Comparison of ENCODE assay signal across 8 mouse cellular contexts in genomic region chr12:111653434-111653833, GRCm38 (mm10). TPM values are rescaled to one million over a fixed set of nuclear protein-coding genes. Genes with fewer than 3 reads are reported as not detected.
A peak's percentile ranks its signal among the peaks of the same experiment; 100 is the strongest.
DNase-seq lines count a peak whose midpoint lies in the region; ATAC-seq and TF ChIP-seq lines count a peak whose summit lies in the region.
"Had no signal": no experiment of that assay in that cellular context is flagged by ENCODE, and none has a peak within 500 bp of the region (broad histone marks: within the 10 kb centered on the region; RNA-seq: fewer than 3 reads in every experiment).

No protein-coding gene starts in this region.

- H3K9ac ChIP-seq in intestine, postnatal 0 days (ENCODE audit: low read depth, low read length), result no peak overlapping the region
- H3K9ac ChIP-seq: stomach, embryonic 15.5 days had no signal

- no peak overlapping the region for H3K4me2 ChIP-seq in intestine, postnatal 0 days (replicated peaks; ENCODE audit: low read depth)
- H3K4me2 ChIP-seq: stomach, embryonic 15.5 days had no signal

- no peaks in the 10 kb centered on the region for H3K9me3 ChIP-seq in intestine, postnatal 0 days (ENCODE audit: control insufficient read depth)
- H3K9me3 ChIP-seq: stomach, embryonic 15.5 days had no signal

- H3K27me3 ChIP-seq in intestine, postnatal 0 days (replicated peaks; ENCODE audit: control insufficient read depth, insufficient read depth, low read length), result no peaks in the 10 kb centered on the region
- H3K27me3 ChIP-seq: stomach, embryonic 15.5 days had no signal

- H3K27ac ChIP-seq in gastrocnemius, adult 2 months, result no peak overlapping the region
- no peak overlapping the region for H3K27ac ChIP-seq in intestine, postnatal 0 days (ENCODE audit: low read depth, low read length)
- H3K27ac ChIP-seq: stomach, embryonic 15.5 days had no signal

- no peak for TF ChIP-seq POLR2A in lung, adult 2 months (IDR thresholded peaks at IDR 0.05; ENCODE audit: borderline replicate concordance, extremely low read depth, low read depth, low read length)

- H3K4me1 ChIP-seq in intestine, postnatal 0 days (replicated peaks; ENCODE audit: control insufficient read depth, insufficient read depth, low read length), result no peaks in the 10 kb centered on the region
- H3K4me1 ChIP-seq in lung, adult 2 months (ENCODE audit: control insufficient read depth, insufficient read depth, low read length), result no peaks in the 10 kb centered on the region
- H3K4me1 ChIP-seq: stomach, embryonic 15.5 days had no signal

- intact Hi-C loops in gastrocnemius, adult 2 months (cut with DNase I), result no loop called here

- 35% methylated on average over 3 of the region's 3 CpGs for WGBS in intestine, postnatal 0 days
- 24% methylated on average over 3 of the region's 3 CpGs for WGBS in lung, adult 2 months

- TF ChIP-seq CTCF in gastrocnemius, adult 2 months (IDR thresholded peaks at IDR 0.05), result peak; percentile 92
- TF ChIP-seq CTCF in intestine, postnatal 0 days (IDR thresholded peaks at IDR 0.05; ENCODE audit: low read depth), result peak; percentile 94
- TF ChIP-seq CTCF in lung, adult 2 months (IDR thresholded peaks at IDR 0.05; ENCODE audit: insufficient read depth, low read length), result peak; percentile 90

- H3K36me3 ChIP-seq in intestine, postnatal 0 days (ENCODE audit: control insufficient read depth, insufficient read depth), result peaks cover 59% of the 10 kb centered on the region

- DNase-seq in MN1 (ENCODE audit: low spot score), result peak; percentile 56
- peak; percentile 81 to 88 for DNase-seq in cerebellum, postnatal 25 days
- DNase-seq in gastrocnemius, adult 2 months, result peak; percentile 72
- peak; percentile 61 for DNase-seq in lung, adult 2 months
- peak; percentile 73 for DNase-seq in retina, postnatal 7 days (ENCODE audit: low read depth, low spot score)

- H3K4me3 ChIP-seq in gastrocnemius, adult 2 months, result no peak overlapping the region
- no peak overlapping the region for H3K4me3 ChIP-seq in intestine, postnatal 0 days (ENCODE audit: low read depth, low read length)
- no peak overlapping the region for H3K4me3 ChIP-seq in lung, adult 2 months (replicated peaks; ENCODE audit: extremely low read depth, low read depth, low read length)
- H3K4me3 ChIP-seq: stomach, embryonic 15.5 days had no signal

- ATAC-seq in CD4-positive, CD25-positive, alpha-beta regulatory T cell, adult 4 months, result peak; percentile 80
- peak; percentile 25; the same call in 1 of the 2 replicates for ATAC-seq in intestine, postnatal 0 days

RNA-seq across cellular contexts. Expression of gene Ckb, which starts 18.7 kb away (rescaled TPM):
- polyA plus RNA-seq in CD4-positive, CD25-positive, alpha-beta regulatory T cell, adult 4 months (2017; shearing (Covaris generic)), result 10 to 100 TPM; 24.1 to 30.0 TPM
- 10 to 100 TPM in 1 of 2 experiments, 1 to 10 TPM in 1; 6.7 to 10.8 TPM for total RNA-seq in gastrocnemius, adult 2 months (2021)
- polyA plus RNA-seq in intestine, postnatal 0 days (2015; fragmentation: Nextera tagmentation; extraction: Ambion mirVana), result 628 and 645 TPM in 2 replicates
- polyA plus RNA-seq in lung, adult 2 months (2012; rRNA removed), result 261 and 274 TPM in 2 replicates

RNA-seq across cellular contexts. Expression of gene Trmt61a, which starts 24.5 kb away (rescaled TPM):
- polyA plus RNA-seq in CD4-positive, CD25-positive, alpha-beta regulatory T cell, adult 4 months (2017; shearing (Covaris generic)), result 1 to 10 TPM; 2.9 to 4.8 TPM
- 1 to 10 TPM; 3.1 to 3.8 TPM for total RNA-seq in gastrocnemius, adult 2 months (2021)
- 5.6 TPM in 2 replicates for polyA plus RNA-seq in intestine, postnatal 0 days (2015; fragmentation: Nextera tagmentation; extraction: Ambion mirVana)
- 21.6 and 24.3 TPM in 2 replicates for polyA plus RNA-seq in lung, adult 2 months (2012; rRNA removed)

RNA-seq across cellular contexts. Expression of gene Bag5, which starts 59.6 kb away (rescaled TPM):
- 10 to 100 TPM; 32.5 to 37.9 TPM for polyA plus RNA-seq in CD4-positive, CD25-positive, alpha-beta regulatory T cell, adult 4 months (2017; shearing (Covaris generic))
- total RNA-seq in gastrocnemius, adult 2 months (2021), result 10 to 100 TPM; 14.7 to 19.2 TPM
- polyA plus RNA-seq in intestine, postnatal 0 days (2015; fragmentation: Nextera tagmentation; extraction: Ambion mirVana), result 29.6 and 32.1 TPM in 2 replicates
- polyA plus RNA-seq in lung, adult 2 months (2012; rRNA removed), result 21.4 and 21.9 TPM in 2 replicates

RNA-seq across cellular contexts. Expression of gene Apopt1, which starts 59.6 kb away (rescaled TPM):
- polyA plus RNA-seq in CD4-positive, CD25-positive, alpha-beta regulatory T cell, adult 4 months (2017; shearing (Covaris generic)), result 10 to 100 TPM; 69.2 to 69.5 TPM
- total RNA-seq in gastrocnemius, adult 2 months (2021), result 10 to 100 TPM; 37.4 to 46.7 TPM
- 42.6 and 44.8 TPM in 2 replicates for polyA plus RNA-seq in intestine, postnatal 0 days (2015; fragmentation: Nextera tagmentation; extraction: Ambion mirVana)
- polyA plus RNA-seq in lung, adult 2 months (2012; rRNA removed), result 22.5 and 30.9 TPM in 2 replicates
